Comparison of ENCODE assay signal across 8 mouse cellular contexts in the genomic region with DNA sequence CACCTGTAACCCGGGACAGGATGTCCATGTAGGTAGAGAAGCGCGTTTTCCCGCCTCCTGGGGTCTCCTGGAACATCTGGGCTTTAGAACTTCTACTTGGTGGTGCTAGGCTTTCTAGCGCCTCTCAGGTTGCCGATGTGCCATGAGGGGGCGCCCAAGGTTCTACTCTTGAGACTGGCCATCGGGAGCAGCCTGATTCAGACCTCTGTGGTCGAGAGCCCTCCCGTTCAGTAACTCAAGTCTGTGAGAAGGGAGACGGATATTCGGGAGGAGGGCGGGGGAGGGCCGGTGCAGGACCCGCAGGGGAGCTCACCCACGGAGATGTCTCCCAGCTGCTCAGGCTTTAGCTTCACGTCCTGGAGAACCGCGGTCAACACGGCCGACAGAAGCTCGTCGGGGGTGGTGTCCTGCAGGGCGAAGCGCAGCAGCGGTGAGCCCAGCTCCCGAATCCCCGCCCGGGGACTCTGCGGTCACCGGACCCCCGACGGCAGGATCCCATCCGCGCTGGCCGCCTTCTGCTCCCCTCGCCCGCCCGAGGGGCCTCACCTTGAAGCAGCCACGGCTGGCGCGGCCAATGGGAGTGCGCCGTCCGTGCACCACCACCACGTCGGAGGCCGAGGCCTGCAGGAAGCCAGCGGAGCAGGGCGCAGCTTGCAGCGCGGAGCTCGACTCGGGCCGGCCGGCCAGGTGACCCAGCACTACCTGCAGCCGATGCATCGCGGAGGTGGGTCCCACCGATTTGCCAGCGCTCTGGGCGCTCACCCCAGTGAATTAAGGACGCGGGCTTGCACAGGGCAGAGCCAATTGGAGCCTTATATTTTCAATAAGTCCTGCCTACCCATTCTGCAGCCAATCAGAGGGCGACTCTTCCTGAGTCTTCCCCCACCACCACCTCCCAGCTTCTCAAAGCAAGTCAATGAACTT. TPM values are rescaled to one million over a fixed set of nuclear protein-coding genes. Genes with fewer than 3 reads are reported as not detected.
DNase-seq lines count a peak whose midpoint lies in the region; ATAC-seq and TF ChIP-seq lines count a peak whose summit lies in the region.

Gene Acaa1b, minus strand, starts transcription at position 816 of the 924 bp plus-strand sequence.

- WGBS in forebrain, embryonic 12.5 days = under 1% methylated on average over 63 of the region's 65 CpGs
- 1% methylated on average over 65 of the region's 65 CpGs for WGBS in heart, embryonic 15.5 days
- 2% methylated on average over 65 of the region's 65 CpGs for WGBS in liver, embryonic 14.5 days (ENCODE audit: insufficient replicate concordance)
- 1% methylated on average over 64 of the region's 65 CpGs for WGBS in neural tube, embryonic 12.5 days

- TF ChIP-seq EP300 in CH12.LX (IDR thresholded peaks at IDR 0.05; ENCODE audit: low read length) = no peak
- TF ChIP-seq EP300 in liver, embryonic 14.5 days (IDR thresholded peaks at IDR 0.05; ENCODE audit: low read depth) = no peak

- TF ChIP-seq POLR2A in CH12.LX (IDR thresholded peaks at IDR 0.05; ENCODE audit: low read depth, low read length) = no peak

- peaks cover 0 to 2% of the 10 kb centered on the region in 2 experiments; a peak in 2 of 4 replicates for H3K4me1 ChIP-seq in CH12.LX (ENCODE audit: control insufficient read depth in 1 of 2, insufficient read depth in 2 of 2)
- H3K4me1 ChIP-seq in forebrain, embryonic 12.5 days = peaks cover 5% of the 10 kb centered on the region; the same call in 1 of the 2 replicates
- peaks cover 5% of the 10 kb centered on the region; the same call in 1 of the 2 replicates for H3K4me1 ChIP-seq in heart, embryonic 15.5 days (replicated peaks)
- 0 out of 4 replicates have a peak, but pooled peaks cover 0 to 4% of the 10 kb centered on the region in 2 experiments for H3K4me1 ChIP-seq in liver, embryonic 14.5 days (replicated peaks; ENCODE audit: control insufficient read depth in 2 of 2, insufficient read depth in 2 of 2, low read length in 1 of 2)
- H3K4me1 ChIP-seq in neural tube, embryonic 12.5 days = no peaks in the 10 kb centered on the region

- no peaks in the 10 kb centered on the region for H3K36me3 ChIP-seq in CH12.LX (replicated peaks in 1 of 2; ENCODE audit: control insufficient read depth in 1 of 2, insufficient read depth in 1 of 2, low read length in 1 of 2)
- H3K36me3 ChIP-seq in forebrain, embryonic 12.5 days (replicated peaks) = no peaks in the 10 kb centered on the region
- H3K36me3 ChIP-seq in heart, embryonic 15.5 days = no peaks in the 10 kb centered on the region
- no peaks in the 10 kb centered on the region for H3K36me3 ChIP-seq in liver, embryonic 14.5 days (replicated peaks; ENCODE audit: control insufficient read depth, insufficient read depth, low read depth)
- H3K36me3 ChIP-seq in neural tube, embryonic 12.5 days = no peaks in the 10 kb centered on the region

- DNase-seq in CH12.LX (ENCODE audit: extremely low read depth) = peak; percentile 52
- peak; percentile 24 for DNase-seq in c-Kit-positive CD71-positive TER-119-negative erythroid progenitor cells, embryonic 14.5 days (ENCODE audit: low read depth)
- peak; percentile 91 for DNase-seq in kidney, postnatal 14 days
- peak in 2 of 3 experiments; percentile 26 to 29 for DNase-seq in liver, embryonic 14.5 days (ENCODE audit: low read depth in 3 of 3, low spot score in 3 of 3)
- peak; percentile 93 for DNase-seq in testis, postnatal 10 days (ENCODE audit: low spot score)

- peak in 1 of 2 experiments; percentile 83; a peak in 2 of 4 replicates for TF ChIP-seq CTCF in CH12.LX (conservative IDR thresholded peaks at IDR 0.05 in 1 of 2, IDR thresholded peaks at IDR 0.05 in 1 of 2; ENCODE audit: low read depth in 2 of 2, low read length in 2 of 2)
- peak; percentile 70 for TF ChIP-seq CTCF in liver, embryonic 14.5 days (IDR thresholded peaks at IDR 0.05; ENCODE audit: low read depth)

- TF ChIP-seq RAD21 in CH12.LX (IDR thresholded peaks at IDR 0.05; ENCODE audit: low read depth, low read length) = peak; percentile 71

- in situ Hi-C loops in CH12.LX (cut with MboI; ENCODE audit: low pct_ligation_motif_present, low pct_unique_long_range_greater_than_20kb, low sequenced_read_pairs) = loop anchor here (10.0 kb wide), 1 partner anchor 198 kb away; the partner anchor contains the start of gene Xylb

- no peak within 1 kb of the TSS for H3K9ac ChIP-seq in CH12.LX (ENCODE audit: insufficient read depth, low read depth)
- H3K9ac ChIP-seq in forebrain, embryonic 12.5 days = peak within 1 kb of the TSS; percentile 45; the same call in 1 of the 2 replicates
- peak within 1 kb of the TSS; percentile 45 for H3K9ac ChIP-seq in heart, embryonic 15.5 days
- no peak within 1 kb of the TSS for H3K9ac ChIP-seq in liver, embryonic 14.5 days (replicated peaks)
- H3K9ac ChIP-seq in neural tube, embryonic 12.5 days = peak within 1 kb of the TSS; percentile 56

- no peaks in the 10 kb centered on the region for H3K9me3 ChIP-seq in CH12.LX (replicated peaks; ENCODE audit: low read length)
- no peaks in the 10 kb centered on the region for H3K9me3 ChIP-seq in forebrain, embryonic 12.5 days
- H3K9me3 ChIP-seq in heart, embryonic 15.5 days (replicated peaks) = no peaks in the 10 kb centered on the region
- H3K9me3 ChIP-seq in liver, embryonic 14.5 days (ENCODE audit: control insufficient read depth, low read length) = no peaks in the 10 kb centered on the region
- H3K9me3 ChIP-seq in neural tube, embryonic 12.5 days = no peaks in the 10 kb centered on the region

- no peak within 1 kb of the TSS for H3K27ac ChIP-seq in CH12.LX (ENCODE audit: insufficient read depth, low read depth)
- no peak within 1 kb of the TSS for H3K27ac ChIP-seq in forebrain, embryonic 12.5 days
- no peak within 1 kb of the TSS for H3K27ac ChIP-seq in heart, embryonic 15.5 days
- no peak within 1 kb of the TSS for H3K27ac ChIP-seq in liver, embryonic 14.5 days
- no peak within 1 kb of the TSS for H3K27ac ChIP-seq in neural tube, embryonic 12.5 days

- dilution Hi-C loops in CH12.LX (cut with MboI; ENCODE audit: extremely low pct_ligation_motif_present, extremely low pct_unique_long_range_greater_than_20kb, low sequenced_read_pairs) = no loop called here

- peak; percentile 92 for ATAC-seq in forebrain, embryonic 12.5 days (ENCODE audit: low FRiP score)
- peak; percentile 75 for ATAC-seq in heart, embryonic 15.5 days (replicated peaks; ENCODE audit: insufficient number of reproducible peaks, insufficient read depth, low FRiP score, low read depth)
- peak; percentile 32; the same call in 1 of the 2 replicates for ATAC-seq in liver, embryonic 14.5 days (ENCODE audit: insufficient read depth)
- peak; percentile 89 for ATAC-seq in neural tube, embryonic 12.5 days (ENCODE audit: low FRiP score, low read depth)

- no peaks in the 10 kb centered on the region for H3K79me2 ChIP-seq in CH12.LX (replicated peaks; ENCODE audit: control insufficient read depth, extremely low read depth, insufficient read depth, poor library complexity, severe bottlenecking)

- no peak within 1 kb of the TSS; the same call in 1 of the 2 replicates for H3K4me2 ChIP-seq in CH12.LX (ENCODE audit: insufficient read depth, low read depth, poor library complexity, severe bottlenecking)
- peak within 1 kb of the TSS; percentile 71 for H3K4me2 ChIP-seq in forebrain, embryonic 12.5 days
- H3K4me2 ChIP-seq in heart, embryonic 15.5 days = peak within 1 kb of the TSS; percentile 83
- H3K4me2 ChIP-seq in liver, embryonic 14.5 days (ENCODE audit: low read depth) = peak within 1 kb of the TSS; percentile 50
- peak within 1 kb of the TSS; percentile 74 for H3K4me2 ChIP-seq in neural tube, embryonic 12.5 days (replicated peaks)

- H3K27me3 ChIP-seq in CH12.LX (replicated peaks) = peaks cover 79% of the 10 kb centered on the region
- H3K27me3 ChIP-seq in forebrain, embryonic 12.5 days = peaks cover 29% of the 10 kb centered on the region
- peaks cover 37% of the 10 kb centered on the region for H3K27me3 ChIP-seq in heart, embryonic 15.5 days
- peaks cover 7% of the 10 kb centered on the region for H3K27me3 ChIP-seq in liver, embryonic 14.5 days (ENCODE audit: control insufficient read depth, insufficient read depth, low read length)
- peaks cover 20% of the 10 kb centered on the region for H3K27me3 ChIP-seq in neural tube, embryonic 12.5 days (replicated peaks)

- H3K4me3 ChIP-seq in CH12.LX (replicated peaks in 1 of 3; ENCODE audit: low read depth in 2 of 3, low read length in 2 of 3, poor library complexity in 1 of 3) = no peak within 1 kb of the TSS
- H3K4me3 ChIP-seq in forebrain, embryonic 12.5 days (replicated peaks) = peak within 1 kb of the TSS; percentile 56
- H3K4me3 ChIP-seq in heart, embryonic 15.5 days = peak within 1 kb of the TSS; percentile 59
- peak within 1 kb of the TSS; percentile 44 to 52 for H3K4me3 ChIP-seq in liver, embryonic 14.5 days (ENCODE audit: insufficient read depth in 1 of 2, low read depth in 2 of 2, low read length in 2 of 2)
- peak within 1 kb of the TSS; percentile 49 for H3K4me3 ChIP-seq in neural tube, embryonic 12.5 days

TF ChIP-seq in CH12.LX, 34 proteins besides CTCF, POLR2A, EP300 and RAD21:
- TF ChIP-seq SMC3 (IDR thresholded peaks at IDR 0.05; ENCODE audit: low read depth, low read length) = peak; percentile 86
- TF ChIP-seq ZNF384 (IDR thresholded peaks at IDR 0.05; ENCODE audit: low read depth, low read length) = no peak
- TF ChIP-seq ZC3H11A (IDR thresholded peaks at IDR 0.05; ENCODE audit: low read depth, low read length) = 0 out of 2 replicates have a peak, but pooled peaks have one; percentile 10
TF ChIP-seq in CH12.LX: peak in this region for 2.

RNA-seq across cellular contexts. Expression of gene Acaa1b, which starts in this region (rescaled TPM):
- 0.08 and 0.17 TPM in 2 replicates for total RNA-seq in CH12.LX (2012; rRNA removed)
- total RNA-seq in CH12.LX (2014; rRNA removed) = not detected in 2 replicates
- polyA plus RNA-seq in CH12.LX (2012; ENCODE audit: insufficient read length, low read depth) = 0.78 TPM in 1 of 2 replicates, not detected in the other
- 0.95 and 2.1 TPM in 2 replicates for polyA plus RNA-seq in forebrain, embryonic 12.5 days (2016; fragmentation: Nextera tagmentation; extraction: Ambion mirVana)
- polyA plus RNA-seq in heart, embryonic 15.5 days (2015; fragmentation: Nextera tagmentation; extraction: Ambion mirVana) = 0.62 and 3.0 TPM in 2 replicates
- 3.9 and 4.2 TPM in 2 replicates for polyA plus RNA-seq in liver, embryonic 14.5 days (2012; rRNA removed)
- polyA plus RNA-seq in liver, embryonic 14.5 days (2014; fragmentation: Nextera tagmentation; extraction: Ambion mirVana) = 6.7 and 7.0 TPM in 2 replicates
- 1.5 and 1.7 TPM in 2 replicates for polyA plus RNA-seq in neural tube, embryonic 12.5 days (2016; fragmentation: Nextera tagmentation; extraction: Ambion mirVana)

Comparison
In these comparisons a context has a peak if more than half of its experiments do, and no peak if none do; other contexts are left out.
1. Peak in DNase-seq in CH12.LX; RNA of the gene not detected or under 1 TPM.
2. DNase-seq: peak in every context shown above with its lines; median percentile 93 in testis, postnatal 10 days; 91 in kidney, postnatal 14 days; 52 in CH12.LX; 28 in liver, embryonic 14.5 days; 24 in c-Kit-positive CD71-positive TER-119-negative erythroid progenitor cells, embryonic 14.5 days.
3. H3K4me3 ChIP-seq: peak in forebrain, embryonic 12.5 days (single experiment), heart, embryonic 15.5 days (single experiment), liver, embryonic 14.5 days (2 of 2) and neural tube, embryonic 12.5 days (single experiment); none in CH12.LX (0 of 3).
4. H3K9ac ChIP-seq: peak in forebrain, embryonic 12.5 days (single experiment), heart, embryonic 15.5 days (single experiment) and neural tube, embryonic 12.5 days (single experiment); none in CH12.LX (single experiment) and liver, embryonic 14.5 days (single experiment).
5. ATAC-seq: peak in every context shown above with its lines; median percentile 92 in forebrain, embryonic 12.5 days; 89 in neural tube, embryonic 12.5 days; 75 in heart, embryonic 15.5 days; 32 in liver, embryonic 14.5 days.